Mouse (Mus musculus): Measurements from ENCODE around the gene Ak1. TPM values are rescaled to one million over a fixed set of nuclear protein-coding genes. Genes with fewer than 3 reads are reported as not detected.

Gene Ak1
- polyA plus RNA-seq, 1 experiment: 118 TPM

- H3K4me3 ChIP-seq (ENCODE audit: insufficient read depth, low read length): no peak overlapping the region
- H3K27ac ChIP-seq (ENCODE audit: insufficient read depth, low read length): no peak overlapping the region
- TF ChIP-seq CTCF (IDR thresholded peaks at IDR 0.05; ENCODE audit: extremely low read depth, insufficient read depth, low read length) (no peak), POLR2A (IDR thresholded peaks at IDR 0.05; ENCODE audit: extremely low read depth, insufficient read depth, low read length) (no peak)
- no peaks in the 10 kb centered on the region for H3K4me1 ChIP-seq (ENCODE audit: control insufficient read depth, insufficient read depth, low read length)
Observed at GRCm38 (mm10) chr2:32642813-32643212, 21.3 kb downstream of the Ak1 start.

DNA sequence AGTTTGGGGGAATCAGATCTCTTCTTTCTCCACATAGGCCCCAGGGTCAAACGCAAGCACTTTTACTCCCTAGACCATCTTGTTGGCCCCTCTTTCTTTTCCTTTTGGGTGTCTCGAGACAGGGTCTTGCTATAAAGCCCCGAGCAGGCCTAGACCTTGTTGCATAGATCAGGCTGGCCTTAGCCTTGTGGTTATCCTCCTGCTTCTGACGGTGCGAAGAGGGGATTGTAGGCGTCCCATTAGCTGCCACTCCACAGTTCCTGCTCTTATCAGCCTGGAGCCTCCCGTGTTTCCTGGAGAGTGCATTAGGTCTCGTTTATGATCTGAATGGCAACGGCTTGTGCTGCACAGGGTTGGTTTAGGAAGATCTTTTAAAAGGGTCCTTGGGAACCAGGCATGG is 22.5 kb downstream of the Ak1 start:
- Histone ChIP-seq H3K4me3 (ENCODE audit: insufficient read depth, low read length) (no peak overlapping the region), H3K27ac (ENCODE audit: insufficient read depth, low read length) (no peak overlapping the region), H3K4me1 (ENCODE audit: control insufficient read depth, insufficient read depth, low read length) (no peaks in the 10 kb centered on the region)
- TF ChIP-seq POLR2A (IDR thresholded peaks at IDR 0.05; ENCODE audit: extremely low read depth, insufficient read depth, low read length) (no peak), CTCF (IDR thresholded peaks at IDR 0.05; ENCODE audit: extremely low read depth, insufficient read depth, low read length) (no peak)

DNA sequence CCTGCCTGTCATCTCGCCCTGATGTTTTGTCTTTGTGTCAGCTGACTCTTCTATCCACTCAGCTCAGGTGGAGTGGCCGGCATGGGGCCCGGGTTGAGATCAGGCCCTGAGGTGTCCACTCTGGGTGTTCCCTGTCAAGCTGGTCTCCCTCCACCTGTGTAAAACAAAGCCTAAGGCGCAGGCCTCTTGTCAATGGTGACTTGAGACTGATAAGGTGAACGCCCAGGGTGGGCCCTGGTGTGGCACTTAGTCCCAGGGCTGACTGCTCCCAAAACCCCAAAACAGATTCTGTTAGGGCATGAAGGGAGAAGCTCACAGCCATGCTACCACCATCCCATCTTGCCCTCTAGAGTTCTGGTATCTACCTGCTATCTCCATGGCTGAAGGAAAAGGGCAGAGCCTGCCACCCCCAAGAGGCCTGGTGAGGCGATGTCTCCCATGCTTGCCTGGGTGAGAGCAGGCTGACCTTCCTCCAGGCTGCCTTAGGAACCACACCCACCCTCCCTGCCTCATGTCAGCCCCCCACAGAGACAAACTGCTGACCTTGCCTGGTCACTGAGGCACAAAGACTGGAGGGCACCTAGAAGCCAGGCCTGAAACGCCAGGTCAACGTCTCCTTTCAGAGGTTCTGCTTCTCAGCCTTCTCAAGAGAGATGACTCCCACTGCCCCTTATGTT is 23.4 kb downstream of the Ak1 start:
- TF ChIP-seq POLR2A (IDR thresholded peaks at IDR 0.05; ENCODE audit: extremely low read depth, insufficient read depth, low read length): no peak
- TF ChIP-seq CTCF (IDR thresholded peaks at IDR 0.05; ENCODE audit: extremely low read depth, insufficient read depth, low read length): no peak
- H3K27ac ChIP-seq (ENCODE audit: insufficient read depth, low read length): no peak overlapping the region
- no peak overlapping the region for H3K4me3 ChIP-seq (ENCODE audit: insufficient read depth, low read length)
- H3K4me1 ChIP-seq (ENCODE audit: control insufficient read depth, insufficient read depth, low read length): no peaks in the 10 kb centered on the region

GRCm38 (mm10) chr2:32645647-32646046 is 24.1 kb downstream of the Ak1 start:
- Histone ChIP-seq H3K4me1 (ENCODE audit: control insufficient read depth, insufficient read depth, low read length) (no peaks in the 10 kb centered on the region), H3K27ac (ENCODE audit: insufficient read depth, low read length) (no peak overlapping the region), H3K4me3 (ENCODE audit: insufficient read depth, low read length) (no peak overlapping the region)
- TF ChIP-seq CTCF (IDR thresholded peaks at IDR 0.05; ENCODE audit: extremely low read depth, insufficient read depth, low read length) (no peak), POLR2A (IDR thresholded peaks at IDR 0.05; ENCODE audit: extremely low read depth, insufficient read depth, low read length) (no peak)

DNA sequence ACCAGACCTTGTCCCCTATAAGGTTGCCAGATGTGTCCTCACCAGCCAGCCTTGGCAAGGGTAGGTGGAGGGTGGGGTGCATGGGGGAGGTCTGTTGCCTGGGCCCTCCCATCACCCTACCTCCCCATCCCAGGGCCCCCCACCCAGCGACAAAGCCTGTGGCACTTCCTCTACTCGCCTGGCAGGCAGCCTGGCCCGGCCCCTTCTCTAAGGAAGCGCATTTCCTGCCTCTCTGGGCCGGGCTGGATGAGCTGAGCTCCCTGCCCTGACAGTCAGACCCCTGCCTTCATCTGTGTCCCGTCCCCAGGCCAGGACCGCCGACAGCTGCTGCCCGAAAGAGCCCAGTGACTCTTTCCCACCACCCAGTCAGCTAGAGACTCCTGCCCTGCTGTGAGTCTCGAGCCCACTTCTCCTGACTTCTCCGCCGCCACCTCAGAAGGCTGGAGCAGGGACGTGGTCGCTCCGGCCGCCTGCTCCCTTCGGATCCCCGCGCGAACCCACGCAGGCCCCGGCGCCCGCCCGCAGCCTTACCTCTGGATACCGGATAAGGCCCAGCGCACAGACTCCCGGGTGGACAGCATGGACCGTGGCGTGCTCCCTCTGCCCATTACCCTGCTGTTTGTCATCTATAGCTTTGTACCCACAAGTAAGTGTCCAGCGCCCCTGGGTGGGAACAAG is 25.0 kb downstream of the Ak1 start, which contains the start of gene Eng:
Gene Eng, plus strand, starts transcription at position 217 of the 678 bp plus-strand sequence.
- Histone ChIP-seq H3K27ac (ENCODE audit: insufficient read depth, low read length) (peak within 1 kb of the TSS; percentile 94), H3K4me3 (ENCODE audit: insufficient read depth, low read length) (peak within 1 kb of the TSS; percentile 24), H3K4me1 (ENCODE audit: control insufficient read depth, insufficient read depth, low read length) (no peaks in the 10 kb centered on the region)
- TF ChIP-seq POLR2A (IDR thresholded peaks at IDR 0.05; ENCODE audit: extremely low read depth, insufficient read depth, low read length): no peak
- no peak for TF ChIP-seq CTCF (IDR thresholded peaks at IDR 0.05; ENCODE audit: extremely low read depth, insufficient read depth, low read length)

- no peaks in the 10 kb centered on the region for H3K4me1 ChIP-seq (ENCODE audit: control insufficient read depth, insufficient read depth, low read length)
- TF ChIP-seq CTCF (IDR thresholded peaks at IDR 0.05; ENCODE audit: extremely low read depth, insufficient read depth, low read length) (no peak), POLR2A (IDR thresholded peaks at IDR 0.05; ENCODE audit: extremely low read depth, insufficient read depth, low read length) (no peak)
- H3K27ac ChIP-seq (ENCODE audit: insufficient read depth, low read length): peak overlapping the region; percentile 94
- H3K4me3 ChIP-seq (ENCODE audit: insufficient read depth, low read length): peak overlapping the region; percentile 24
Observed at GRCm38 (mm10) chr2:32647366-32647765, 25.8 kb downstream of the Ak1 start.

GRCm38 (mm10) chr2:32653764-32654163 is 32.2 kb downstream of the Ak1 start:
- H3K4me1 ChIP-seq (ENCODE audit: control insufficient read depth, insufficient read depth, low read length): no peaks in the 10 kb centered on the region
- no peak overlapping the region; the same call in 1 of the 2 replicates for H3K27ac ChIP-seq (ENCODE audit: insufficient read depth, low read length)
- no peak for TF ChIP-seq CTCF (IDR thresholded peaks at IDR 0.05; ENCODE audit: extremely low read depth, insufficient read depth, low read length)
- no peak for TF ChIP-seq POLR2A (IDR thresholded peaks at IDR 0.05; ENCODE audit: extremely low read depth, insufficient read depth, low read length)
- no peak overlapping the region for H3K4me3 ChIP-seq (ENCODE audit: insufficient read depth, low read length)

DNA sequence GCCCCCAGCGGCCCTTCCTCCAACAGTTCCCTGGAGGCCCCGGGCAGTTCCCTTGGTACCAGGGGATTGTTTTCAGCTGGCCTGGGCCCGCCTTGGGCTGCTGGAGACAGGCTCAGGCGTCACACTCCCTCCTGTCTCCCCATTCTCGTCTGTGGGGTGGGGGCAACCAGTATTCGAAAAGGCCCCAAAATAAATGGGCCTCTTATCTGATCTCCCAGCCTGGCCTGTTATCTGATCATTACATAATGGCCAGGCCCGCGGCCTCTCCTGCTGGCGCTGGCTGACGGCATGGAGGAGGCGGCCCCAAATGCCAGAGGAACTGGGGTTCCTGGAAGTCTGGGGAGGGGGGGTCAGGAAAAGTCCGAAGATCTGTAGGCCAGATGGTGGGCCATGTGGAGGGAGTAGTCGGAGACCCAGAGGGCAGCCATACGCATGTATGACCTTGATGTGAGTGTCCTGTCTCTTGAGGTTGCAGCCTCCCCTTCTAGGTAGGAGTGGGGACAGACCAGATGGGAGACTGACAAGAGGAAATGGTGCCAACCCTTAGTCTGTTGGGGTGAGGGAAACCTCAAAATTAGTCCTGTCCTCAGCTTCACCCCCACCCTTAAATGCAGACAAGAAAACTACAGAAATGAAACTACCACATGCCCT is 33.3 kb downstream of the Ak1 start:
- Histone ChIP-seq H3K4me1 (ENCODE audit: control insufficient read depth, insufficient read depth, low read length) (no peaks in the 10 kb centered on the region), H3K27ac (ENCODE audit: insufficient read depth, low read length) (peak overlapping the region; percentile 82), H3K4me3 (ENCODE audit: insufficient read depth, low read length) (no peak overlapping the region)
- TF ChIP-seq POLR2A (IDR thresholded peaks at IDR 0.05; ENCODE audit: extremely low read depth, insufficient read depth, low read length) (no peak), CTCF (IDR thresholded peaks at IDR 0.05; ENCODE audit: extremely low read depth, insufficient read depth, low read length) (no peak)

DNA sequence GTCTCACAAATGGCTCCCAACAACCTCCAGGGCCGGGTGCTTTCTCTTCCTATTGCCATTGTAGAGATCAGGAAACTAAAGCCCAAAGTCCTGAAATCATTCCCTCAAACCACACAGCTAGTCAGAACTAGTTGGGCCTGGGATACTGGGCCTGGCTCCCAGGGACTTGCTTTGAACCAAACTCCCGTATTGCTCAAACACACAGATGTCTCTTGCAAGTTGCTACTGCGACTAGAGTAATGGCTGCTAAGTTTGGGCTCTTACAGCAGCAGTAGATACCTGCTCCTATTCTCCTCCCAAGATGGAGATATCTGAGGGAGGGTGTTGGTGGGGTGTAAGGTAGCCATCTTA is 33.8 kb downstream of the Ak1 start:
- H3K27ac ChIP-seq (ENCODE audit: insufficient read depth, low read length): peak overlapping the region; percentile 82
- H3K4me1 ChIP-seq (ENCODE audit: control insufficient read depth, insufficient read depth, low read length): no peaks in the 10 kb centered on the region
- H3K4me3 ChIP-seq (ENCODE audit: insufficient read depth, low read length): no peak overlapping the region
- TF ChIP-seq POLR2A (IDR thresholded peaks at IDR 0.05; ENCODE audit: extremely low read depth, insufficient read depth, low read length) (no peak), CTCF (IDR thresholded peaks at IDR 0.05; ENCODE audit: extremely low read depth, insufficient read depth, low read length) (no peak)
